Mouse (Mus musculus) intestine, postnatal 0 days (tissue): ENCODE measurements around the gene Rexo5. TPM values are rescaled to one million over a fixed set of nuclear protein-coding genes. Genes with fewer than 3 reads are reported as not detected.

ENCODE experiments used
- ATAC-seq: fragments of 200-750 bp; cut with Nextera tagmentation; 2 replicates; pipeline ENCODE4 v1.8.0; 2017; ENCODE audit warnings: mild to moderate bottlenecking, moderate TSS enrichment, moderate library complexity
- H3K27ac ChIP-seq: fragments of 300-500 bp; sonication (generic); 2 replicates; pipeline ENCODE4 v1.5.1; 2014; ENCODE audit warnings: mild to moderate bottlenecking, low read depth, low read length, moderate library complexity
- H3K27me3 ChIP-seq: fragments of 300-500 bp; sonication (generic); replicated peaks from 2 replicates; pipeline ENCODE4 v1.6.1; 2014; ENCODE audit warnings: low read length, mixed read lengths; ENCODE audit not compliant: control insufficient read depth, insufficient read depth
- H3K36me3 ChIP-seq: fragments of 300-500 bp; sonication (generic); 2 replicates; pipeline ENCODE4 v1.6.1; 2014; ENCODE audit warnings: mild to moderate bottlenecking, moderate library complexity; ENCODE audit not compliant: control insufficient read depth, insufficient read depth
- H3K4me1 ChIP-seq: fragments of 300-500 bp; sonication (generic); replicated peaks from 2 replicates; pipeline ENCODE4 v1.6.1; 2014; ENCODE audit warnings: antibody characterized with exemption, low read length, mixed read lengths; ENCODE audit not compliant: control insufficient read depth, insufficient read depth
- H3K4me2 ChIP-seq: fragments of 300-500 bp; sonication (generic); replicated peaks from 2 replicates; pipeline ENCODE4 v1.6.1; 2014; ENCODE audit warnings: low read depth, mild to moderate bottlenecking, moderate library complexity
- H3K4me3 ChIP-seq: fragments of 300-500 bp; sonication (generic); 2 replicates; pipeline ENCODE4 v1.5.1; 2014; ENCODE audit warnings: low read depth, low read length
- H3K9ac ChIP-seq: fragments of 300-500 bp; sonication (generic); 2 replicates; pipeline ENCODE4 v1.6.1; 2014; ENCODE audit warnings: mild to moderate bottlenecking, low read depth, low read length
- H3K9me3 ChIP-seq: fragments of 300-500 bp; sonication (generic); 2 replicates; pipeline ENCODE4 v1.6.1; 2016; ENCODE audit warnings: mixed run types; ENCODE audit not compliant: control insufficient read depth
- CTCF ChIP-seq: sonication (generic); IDR thresholded peaks from 2 replicates; pipeline ENCODE4 v1.5.1; 2016; ENCODE audit warnings: low read depth, mild to moderate bottlenecking, control low read depth, antibody characterized with exemption, moderate library complexity
- WGBS: fragments of 180-500 bp; shearing (Covaris S2); extraction: QIAGEN DNeasy Blood & Tissue Kit; methylation state at CpG from one replicate; pipeline ENCODE4 v1.1.7; 2014; 5-methylcytosine and 5-hydroxymethylcytosine counted together
- polyA plus RNA-seq: library from polyadenylated mRNA; unstranded; fragments of >200 nt; fragmentation: Nextera tagmentation; extraction: Ambion mirVana; gene quantifications from 2 replicates; pipeline ENCODE4 v1.2.1, GENCODE M21; 2015

Gene Rexo5
- polyA plus RNA-seq, 1 experiment from 2014 or later = 4.1 TPM

DNA sequence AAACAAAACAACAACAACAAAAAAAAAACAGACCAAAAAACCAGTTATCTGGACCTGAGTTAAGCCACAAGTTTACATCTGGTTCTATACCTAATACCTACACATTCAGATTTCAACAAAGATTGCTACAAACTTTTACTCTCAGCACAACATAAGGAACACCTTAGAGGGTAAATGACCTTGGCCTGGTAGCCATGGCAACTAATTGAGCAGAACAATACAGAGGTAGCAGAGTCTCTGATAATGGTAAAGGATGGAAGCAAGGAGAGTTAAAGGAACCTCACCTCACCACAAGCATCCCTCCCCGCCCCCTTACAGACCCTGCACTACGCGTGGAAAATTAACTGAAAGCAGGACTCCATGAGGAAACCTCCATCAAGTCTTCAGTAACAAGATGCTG, 66.3 kb downstream of the Rexo5 start:
- H3K27me3 ChIP-seq = no peaks in the 10 kb centered on the region
- H3K4me1 ChIP-seq = peaks cover 13% of the 10 kb centered on the region; the same call in 1 of the 2 replicates
- no peak overlapping the region for H3K4me2 ChIP-seq
- ATAC-seq = peak; percentile 23; the same call in 1 of the 2 replicates
- peaks cover 12% of the 10 kb centered on the region for H3K36me3 ChIP-seq
- no peaks in the 10 kb centered on the region for H3K9me3 ChIP-seq
- H3K27ac ChIP-seq = peak overlapping the region; percentile 55; the same call in 1 of the 2 replicates
- 82% methylated on average over 3 of the region's 3 CpGs for WGBS
- no peak overlapping the region for H3K9ac ChIP-seq
- TF ChIP-seq CTCF = no peak
- H3K4me3 ChIP-seq = no peak overlapping the region

DNA sequence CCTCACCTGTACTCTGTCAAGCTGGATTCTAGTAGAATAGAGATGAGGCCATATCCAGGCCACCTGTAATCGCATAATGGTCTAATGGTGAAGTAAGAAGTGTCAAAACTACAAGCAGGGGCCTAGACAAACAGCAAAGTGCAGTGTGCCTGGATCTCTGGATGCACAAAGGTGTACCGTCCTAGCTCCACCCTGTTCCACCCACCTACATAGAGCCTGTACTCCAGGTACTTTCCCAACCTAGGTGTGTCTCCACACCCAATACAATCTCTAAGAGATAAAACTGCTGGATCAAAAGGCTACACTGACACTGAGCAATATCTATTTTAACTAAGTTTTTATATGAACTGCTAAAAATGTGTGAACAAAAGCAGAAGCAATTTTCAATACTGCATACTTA, 66.7 kb downstream of the Rexo5 start:
- no peaks in the 10 kb centered on the region for H3K9me3 ChIP-seq
- H3K36me3 ChIP-seq = peaks cover 12% of the 10 kb centered on the region
- no peak overlapping the region for H3K9ac ChIP-seq
- no peak overlapping the region for H3K4me3 ChIP-seq
- ATAC-seq = peak; percentile 94
- peaks cover 13% of the 10 kb centered on the region; the same call in 1 of the 2 replicates for H3K4me1 ChIP-seq
- no peak for TF ChIP-seq CTCF
- peak overlapping the region; percentile 55 for H3K27ac ChIP-seq
- 32% methylated on average over 2 of the region's 2 CpGs for WGBS
- no peak overlapping the region for H3K4me2 ChIP-seq
- H3K27me3 ChIP-seq = no peaks in the 10 kb centered on the region

DNA sequence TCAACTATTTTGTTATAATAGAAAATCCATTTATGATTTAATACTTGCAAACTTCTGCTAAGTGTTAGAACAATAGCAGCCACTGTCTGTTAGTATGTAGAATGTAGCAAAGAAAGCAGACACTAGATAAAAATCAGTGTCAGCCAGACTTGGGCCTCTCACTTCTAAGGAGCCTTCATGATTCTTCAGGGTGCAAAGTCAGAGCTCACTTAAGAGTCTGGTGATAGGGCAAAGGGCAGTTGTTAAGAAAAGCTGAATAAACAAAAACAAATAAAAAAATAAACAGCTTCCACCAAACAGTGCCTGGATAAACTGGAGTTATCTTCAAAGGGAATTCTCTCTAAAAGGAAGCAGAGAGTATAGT, 67.1 kb downstream of the Rexo5 start:
- peak overlapping the region; percentile 55 for H3K27ac ChIP-seq
- no peak overlapping the region for H3K4me2 ChIP-seq
- TF ChIP-seq CTCF = no peak
- H3K4me3 ChIP-seq = no peak overlapping the region
- peaks cover 13% of the 10 kb centered on the region; the same call in 1 of the 2 replicates for H3K4me1 ChIP-seq
- H3K9me3 ChIP-seq = no peaks in the 10 kb centered on the region
- no peaks in the 10 kb centered on the region for H3K27me3 ChIP-seq
- H3K36me3 ChIP-seq = peaks cover 8% of the 10 kb centered on the region
- ATAC-seq = peak; percentile 89
- H3K9ac ChIP-seq = no peak overlapping the region

DNA sequence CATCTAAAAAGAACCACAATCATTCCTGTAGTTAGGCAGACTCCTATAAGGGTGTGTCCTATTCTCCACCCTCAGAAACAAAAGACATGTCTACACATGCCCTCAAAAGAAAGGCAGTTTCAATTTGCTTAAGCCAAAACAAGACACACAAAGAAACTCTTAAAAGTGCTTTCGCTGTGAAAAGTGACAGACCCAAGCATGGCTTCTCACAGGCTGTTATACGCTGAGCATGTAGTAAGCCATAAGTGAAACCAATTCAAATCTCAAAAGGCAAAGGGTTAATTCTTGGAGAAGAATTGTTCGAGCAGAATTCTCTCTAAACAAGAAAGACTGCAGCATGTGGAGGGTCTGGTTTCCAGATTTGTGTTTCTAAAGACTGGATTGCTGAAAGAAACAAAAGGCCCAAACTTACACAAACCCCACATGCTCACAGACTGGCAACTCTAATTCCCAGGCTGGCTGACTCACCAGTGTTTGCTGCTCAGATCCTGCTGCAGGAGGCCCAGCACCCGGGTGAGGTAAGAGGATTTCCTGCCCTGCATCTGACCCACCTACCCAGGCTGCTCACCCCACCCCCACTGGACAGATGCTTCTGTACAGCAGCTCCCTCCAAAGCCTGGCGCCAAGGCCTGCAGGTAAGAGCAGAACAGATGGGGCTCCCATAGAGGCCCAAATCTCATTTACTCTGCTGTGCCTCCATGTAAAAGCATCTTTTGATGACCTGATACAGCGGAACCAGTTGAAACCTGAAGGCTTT, 67.7 kb downstream of the Rexo5 start:
- H3K9me3 ChIP-seq = no peaks in the 10 kb centered on the region
- 34% methylated on average over 6 of the region's 6 CpGs for WGBS
- peak; percentile 19; the same call in 1 of the 2 replicates for TF ChIP-seq CTCF
- peak overlapping the region; percentile 55 for H3K27ac ChIP-seq
- ATAC-seq = peak; percentile 47
- H3K4me1 ChIP-seq = peaks cover 13% of the 10 kb centered on the region; the same call in 1 of the 2 replicates
- no peak overlapping the region for H3K4me3 ChIP-seq
- no peaks in the 10 kb centered on the region for H3K27me3 ChIP-seq
- H3K4me2 ChIP-seq = no peak overlapping the region
- no peak overlapping the region; the same call in 1 of the 2 replicates for H3K9ac ChIP-seq
- peaks cover 8% of the 10 kb centered on the region for H3K36me3 ChIP-seq

DNA sequence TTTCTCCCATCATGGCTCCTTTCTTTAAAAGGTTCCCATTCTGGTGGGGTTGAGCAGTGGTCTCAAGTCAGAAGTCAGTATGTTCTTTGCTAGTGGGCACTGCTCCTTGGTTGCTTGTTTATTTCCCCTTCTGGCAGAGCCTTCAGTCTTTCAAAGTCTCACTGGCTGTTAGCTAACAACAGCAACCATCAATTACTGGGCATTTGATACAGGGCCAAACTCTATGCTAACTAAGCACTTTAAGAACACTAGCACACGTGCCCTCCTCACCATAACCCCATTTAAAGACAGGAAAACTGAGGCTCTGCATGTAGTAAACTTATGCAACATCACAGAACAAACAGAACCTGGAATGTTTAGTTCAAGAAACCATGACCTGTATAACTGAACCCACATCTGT, 68.4 kb downstream of the Rexo5 start:
- Histone ChIP-seq H3K27ac (peak overlapping the region; percentile 55; the same call in 1 of the 2 replicates), H3K9me3 (no peaks in the 10 kb centered on the region), H3K36me3 (peaks cover 8% of the 10 kb centered on the region), H3K4me2 (no peak overlapping the region), H3K9ac (no peak overlapping the region; the same call in 1 of the 2 replicates), H3K27me3 (no peaks in the 10 kb centered on the region), H3K4me1 (peaks cover 13% of the 10 kb centered on the region; the same call in 1 of the 2 replicates), H3K4me3 (no peak overlapping the region)
- TF ChIP-seq CTCF = no peak
- WGBS = 26% methylated on average over 1 of the region's 1 CpGs
- ATAC-seq = no peak

DNA sequence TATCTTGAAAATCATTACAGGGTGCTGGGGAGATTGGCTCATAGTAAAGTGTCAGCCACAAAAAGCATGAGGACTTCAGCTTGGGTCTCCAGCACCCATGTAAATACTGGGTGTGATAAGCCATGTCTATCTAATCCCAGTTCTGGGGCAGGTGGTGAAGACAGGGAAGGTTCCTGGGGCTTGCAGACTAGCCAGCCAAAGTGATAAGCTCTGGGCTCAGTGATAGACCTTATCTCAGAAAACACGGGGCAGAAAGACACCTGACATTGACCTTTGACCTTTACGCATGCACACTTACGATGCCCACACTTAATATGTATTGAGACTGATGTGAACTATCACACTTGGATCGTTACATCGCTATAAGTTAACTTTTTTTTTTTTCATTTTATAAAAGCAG, 70.7 kb downstream of the Rexo5 start:
- Histone ChIP-seq H3K4me2 (no peak overlapping the region), H3K36me3 (peaks cover 8% of the 10 kb centered on the region; the same call in 1 of the 2 replicates), H3K27me3 (no peaks in the 10 kb centered on the region), H3K4me1 (peaks cover 13% of the 10 kb centered on the region; the same call in 1 of the 2 replicates), H3K27ac (no peak overlapping the region; the same call in 1 of the 2 replicates), H3K9ac (no peak overlapping the region), H3K9me3 (no peaks in the 10 kb centered on the region), H3K4me3 (no peak overlapping the region)
- no peak for TF ChIP-seq CTCF
- 31% methylated on average over 5 of the region's 5 CpGs for WGBS
- ATAC-seq = no peak
